Mouse (Mus musculus) layer of hippocampus, adult 9-10 months (tissue): ENCODE measurements at regions not wholly inside any gene's neighbourhood (a gene's known extent, or its start where the extent isn't known, plus 50 kb on each side); places are given as distances from the start of the nearest gene placed in this dataset.

ENCODE experiments used
- DNase-seq: peaks from one replicate; pipeline ENCODE4 v3.0.0; 2022; ENCODE audit warnings: low spot score

GRCm38 (mm10) chr12:17113465-17114177 is 63.1 kb downstream of the Kcnf1 start:
- DNase-seq: no peak

GRCm38 (mm10) chr12:17112781-17113464 is 63.8 kb downstream of the Kcnf1 start:
- DNase-seq: no peak

GRCm38 (mm10) chr12:17106220-17106619 is 70.5 kb downstream of the Kcnf1 start:
- no peak for DNase-seq

GRCm38 (mm10) chr12:17105057-17105712 is 71.5 kb downstream of the Kcnf1 start:
- DNase-seq: no peak

- no peak for DNase-seq
Measured at GRCm38 (mm10) chr12:17101842-17102241, 74.8 kb downstream of the Kcnf1 start.

- no peak for DNase-seq
Measured at GRCm38 (mm10) chr12:17097800-17098271, 78.9 kb downstream of the Kcnf1 start.

- no peak for DNase-seq
Measured at GRCm38 (mm10) chr12:17094758-17095157, 81.9 kb downstream of the Kcnf1 start.

- DNase-seq: no peak
Measured at GRCm38 (mm10) chr12:17093772-17094171, 82.2 kb upstream of the 2410004P03Rik start.

- DNase-seq: peak; percentile 60
Measured at GRCm38 (mm10) chr12:17091058-17091457, 79.5 kb upstream of the 2410004P03Rik start.

- DNase-seq: no peak
Measured at GRCm38 (mm10) chr12:17089710-17090339, 78.3 kb upstream of the 2410004P03Rik start.

- DNase-seq: no peak
Measured at GRCm38 (mm10) chr12:17087388-17087787, 75.9 kb upstream of the 2410004P03Rik start.

GRCm38 (mm10) chr12:17085209-17085574 is 73.7 kb upstream of the 2410004P03Rik start:
- DNase-seq: no peak

GRCm38 (mm10) chr12:17084499-17085208 is 73.1 kb upstream of the 2410004P03Rik start:
- DNase-seq: no peak

GRCm38 (mm10) chr12:17071691-17072454 is 60.3 kb upstream of the 2410004P03Rik start:
- DNase-seq: no peak

- DNase-seq: peak; percentile 65
Measured at GRCm38 (mm10) chr12:17069808-17070207, 58.3 kb upstream of the 2410004P03Rik start.

- no peak for DNase-seq
Measured at GRCm38 (mm10) chr12:17069161-17069560, 57.6 kb upstream of the 2410004P03Rik start.

GRCm38 (mm10) chr12:17063920-17064319 is 52.4 kb upstream of the 2410004P03Rik start:
- no peak for DNase-seq
